Mouse (Mus musculus) kidney, embryonic 15.5 days (tissue): ENCODE results near the gene Hadh. TPM values are rescaled to one million over a fixed set of nuclear protein-coding genes. Genes with fewer than 3 reads are reported as not detected.

ENCODE experiments used
- ATAC-seq: fragments of 200-750 bp; cut with Nextera tagmentation; replicated peaks from 2 replicates; pipeline ENCODE4 v1.8.0; 2017; ENCODE audit warnings: moderate TSS enrichment; ENCODE audit not compliant: low FRiP score
- H3K27ac ChIP-seq: fragments of 300-500 bp; sonication (generic); 2 replicates; pipeline ENCODE4 v1.5.1; 2015; ENCODE audit warnings: mild to moderate bottlenecking, inconsistent platforms
- H3K27me3 ChIP-seq: fragments of 300-500 bp; sonication (generic); 2 replicates; pipeline ENCODE4 v1.6.1; 2015; ENCODE audit warnings: inconsistent platforms
- H3K36me3 ChIP-seq: fragments of 300-500 bp; sonication (generic); 2 replicates; pipeline ENCODE4 v1.6.1; 2015; ENCODE audit warnings: inconsistent platforms
- H3K4me1 ChIP-seq: fragments of 300-500 bp; sonication (generic); 2 replicates; pipeline ENCODE4 v1.6.1; 2015; ENCODE audit warnings: inconsistent platforms
- H3K4me2 ChIP-seq: fragments of 300-500 bp; sonication (generic); 2 replicates; pipeline ENCODE4 v1.6.1; 2015; ENCODE audit warnings: moderate library complexity, mild to moderate bottlenecking, inconsistent platforms
- H3K4me3 ChIP-seq: fragments of 300-500 bp; sonication (generic); replicated peaks from 2 replicates; pipeline ENCODE4 v1.5.1; 2015; ENCODE audit warnings: mild to moderate bottlenecking, inconsistent platforms
- H3K9ac ChIP-seq: fragments of 300-500 bp; sonication (generic); 2 replicates; pipeline ENCODE4 v1.6.1; 2015; ENCODE audit warnings: mild to moderate bottlenecking, inconsistent platforms
- H3K9me3 ChIP-seq: fragments of 300-500 bp; sonication (generic); replicated peaks from 2 replicates; pipeline ENCODE4 v1.6.1; 2016; ENCODE audit warnings: inconsistent platforms
- WGBS: fragments of 180-500 bp; shearing (Covaris S2); methylation state at CpG from one replicate; pipeline ENCODE4 v1.1.7; 2015; ENCODE audit warnings: mixed read lengths; 5-methylcytosine and 5-hydroxymethylcytosine counted together
- polyA plus RNA-seq: library from polyadenylated mRNA; unstranded; fragments of >200 nt; fragmentation: Nextera tagmentation; extraction: Ambion mirVana; gene quantifications from 2 replicates; pipeline ENCODE4 v1.2.1, GENCODE M21; 2015

The Hadh gene
- polyA plus RNA-seq, 1 experiment from 2014 or later, result 130 TPM

DNA sequence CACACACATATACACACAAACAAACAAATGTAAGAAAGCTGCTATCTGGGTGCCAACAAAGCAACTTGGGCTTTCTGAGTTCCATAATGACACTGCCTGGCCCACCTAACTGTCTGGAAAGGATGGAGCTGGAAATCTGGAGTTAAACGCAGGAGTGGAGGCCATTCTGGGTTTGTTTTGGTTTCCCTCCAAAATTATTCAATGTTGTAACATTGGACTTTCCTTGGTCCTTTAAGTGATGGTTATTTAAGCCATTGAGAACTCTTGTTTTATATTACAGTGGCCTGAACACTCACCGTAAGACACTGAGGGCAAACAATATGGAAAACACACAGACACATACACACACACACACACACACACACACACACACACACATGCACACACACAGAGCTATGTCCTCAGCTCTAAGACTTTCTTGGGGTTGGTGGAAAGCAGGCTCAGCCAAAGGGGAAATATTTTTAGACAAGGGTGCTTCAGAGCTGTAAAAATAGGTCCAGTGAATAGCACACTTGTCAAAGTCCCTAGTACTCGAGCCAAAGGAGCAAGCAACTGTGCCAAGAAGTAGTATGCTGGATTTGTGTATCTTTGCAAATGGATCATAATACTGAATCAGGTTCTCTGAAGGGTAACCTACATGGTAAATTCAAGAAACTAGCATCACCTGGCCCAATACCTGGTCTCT lies 5.4 kb downstream of the Hadh start:
- H3K9ac ChIP-seq, result no peak overlapping the region
- ATAC-seq, result no peak
- peaks cover 38% of the 10 kb centered on the region for H3K4me1 ChIP-seq
- WGBS, result 76% methylated on average over 3 of the region's 3 CpGs
- H3K4me2 ChIP-seq, result no peak overlapping the region
- no peak overlapping the region for H3K27ac ChIP-seq
- H3K4me3 ChIP-seq, result no peak overlapping the region
- H3K36me3 ChIP-seq, result peaks cover 22% of the 10 kb centered on the region
- H3K27me3 ChIP-seq, result no peaks in the 10 kb centered on the region
- H3K9me3 ChIP-seq, result no peaks in the 10 kb centered on the region

DNA sequence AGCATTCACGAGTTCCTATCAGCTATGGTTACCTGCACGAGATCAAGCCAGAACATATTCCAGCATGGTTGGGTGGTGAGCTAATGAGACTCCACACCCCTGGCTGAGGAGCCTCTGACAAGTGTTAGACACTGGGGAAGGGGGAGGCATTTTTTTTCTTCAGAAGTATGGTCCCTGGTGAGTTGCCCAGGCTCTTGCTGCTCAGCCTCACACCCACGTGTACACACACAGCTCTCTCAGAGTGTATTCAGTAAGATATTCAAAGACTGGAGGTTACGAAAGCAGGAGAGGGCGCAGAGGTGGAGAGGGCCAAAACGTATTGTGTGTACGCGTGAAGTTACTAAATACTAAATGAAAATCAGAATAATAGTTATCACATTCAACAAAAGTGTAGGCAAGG lies 6.4 kb downstream of the Hadh start:
- Histone ChIP-seq H3K36me3 (peaks cover 32% of the 10 kb centered on the region), H3K4me2 (no peak overlapping the region), H3K9ac (no peak overlapping the region), H3K27me3 (no peaks in the 10 kb centered on the region), H3K27ac (no peak overlapping the region), H3K4me3 (no peak overlapping the region), H3K9me3 (peaks cover 5% of the 10 kb centered on the region; the same call in 1 of the 2 replicates), H3K4me1 (peaks cover 31% of the 10 kb centered on the region)
- ATAC-seq, result no peak
- 89% methylated on average over 8 of the region's 8 CpGs for WGBS

DNA sequence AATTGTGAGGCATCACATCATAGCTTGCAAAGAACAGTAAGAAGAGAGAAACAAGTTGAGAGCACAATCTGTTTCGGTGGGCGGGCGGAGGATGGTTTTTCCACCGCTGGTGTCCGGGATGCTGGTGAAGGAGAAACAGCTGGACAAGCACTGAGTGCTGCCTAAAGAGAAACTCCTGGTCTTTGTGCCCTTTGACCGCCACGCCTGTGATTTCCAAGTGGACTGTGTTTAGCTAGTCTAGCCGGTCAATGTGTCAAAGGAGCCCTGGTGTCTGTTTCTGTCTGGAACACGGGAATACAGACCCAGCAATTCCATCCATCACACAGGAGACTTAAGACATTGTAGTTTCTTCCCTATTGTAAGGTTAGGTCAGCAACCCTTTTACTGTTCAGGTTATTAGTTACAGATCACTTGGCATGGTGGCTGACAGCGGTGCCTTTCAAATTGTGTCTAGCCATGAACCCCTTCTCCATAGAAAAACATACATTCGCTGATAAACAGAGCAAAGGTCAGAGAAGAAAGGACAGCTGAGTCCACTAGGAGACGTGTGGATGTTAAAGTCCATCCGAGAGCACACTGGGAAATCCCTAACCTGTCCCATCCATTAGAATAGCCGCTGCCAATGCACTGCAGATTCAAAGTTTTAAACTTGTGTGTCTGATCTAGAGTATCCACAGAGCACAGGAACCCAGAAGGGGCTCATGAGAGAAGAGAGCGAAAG lies 8.0 kb downstream of the Hadh start:
- WGBS, result 44% methylated on average over 15 of the region's 15 CpGs
- Histone ChIP-seq H3K9me3 (peaks cover 5% of the 10 kb centered on the region; the same call in 1 of the 2 replicates), H3K4me2 (no peak overlapping the region), H3K36me3 (peaks cover 36% of the 10 kb centered on the region), H3K9ac (no peak overlapping the region), H3K4me3 (no peak overlapping the region), H3K4me1 (peaks cover 18% of the 10 kb centered on the region), H3K27me3 (no peaks in the 10 kb centered on the region), H3K27ac (no peak overlapping the region)
- peak; percentile 55 for ATAC-seq

DNA sequence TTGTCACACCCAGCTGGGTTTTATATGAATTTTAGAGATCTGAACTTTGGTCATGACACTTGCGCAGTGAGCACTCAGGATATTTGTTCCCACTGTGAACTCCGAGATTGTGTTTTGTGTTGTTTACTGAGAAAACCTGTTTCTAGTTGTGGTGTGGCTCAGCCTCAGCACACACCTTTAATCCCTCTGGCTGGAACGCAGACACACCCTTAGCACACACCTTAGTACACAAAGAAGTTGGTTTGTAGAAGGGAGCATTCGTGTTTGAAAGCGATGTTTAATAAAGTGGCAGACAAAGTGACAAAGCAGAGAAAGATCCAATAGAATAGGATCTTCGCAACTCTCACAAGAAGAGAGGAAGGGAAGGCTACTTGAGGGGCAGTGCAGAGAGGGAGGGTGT lies 11.5 kb downstream of the Hadh start:
- no peak for ATAC-seq
- WGBS, result 97% methylated on average over 6 of the region's 6 CpGs
- H3K4me1 ChIP-seq, result peaks cover 8% of the 10 kb centered on the region

DNA sequence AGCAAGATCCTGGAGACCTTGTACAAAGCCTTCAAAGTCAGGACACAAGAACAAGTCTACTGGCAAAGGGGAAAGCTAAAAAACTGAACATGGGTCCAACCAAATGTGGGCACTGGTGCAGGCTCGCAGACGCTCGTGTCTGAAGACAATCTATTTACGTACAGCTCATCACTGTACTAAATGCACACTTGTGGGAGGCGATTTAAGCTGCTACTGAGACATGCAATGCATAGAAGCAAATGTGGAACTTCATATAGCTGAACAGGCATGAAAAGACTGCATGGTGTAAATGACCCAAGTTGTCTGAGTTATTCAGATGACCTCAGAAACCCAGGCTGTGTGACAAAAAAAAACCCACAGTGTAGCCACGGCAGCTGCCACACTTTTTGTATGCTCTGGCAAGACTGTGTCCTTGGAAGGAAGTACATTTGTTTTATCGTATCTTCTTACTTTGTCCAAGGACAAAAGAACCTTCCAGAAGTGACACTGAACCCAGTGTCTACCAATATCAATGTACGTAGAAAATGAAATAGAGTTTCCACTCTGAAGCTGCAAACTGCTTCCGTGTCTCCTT lies 12.4 kb downstream of the Hadh start:
- no peak for ATAC-seq
- peaks cover 35% of the 10 kb centered on the region for H3K36me3 ChIP-seq
- 88% methylated on average over 9 of the region's 9 CpGs for WGBS
- no peak overlapping the region for H3K9ac ChIP-seq
- no peak overlapping the region for H3K4me3 ChIP-seq
- H3K27me3 ChIP-seq, result no peaks in the 10 kb centered on the region
- H3K4me1 ChIP-seq, result peaks cover 8% of the 10 kb centered on the region
- peaks cover 5% of the 10 kb centered on the region; the same call in 1 of the 2 replicates for H3K9me3 ChIP-seq
- no peak overlapping the region for H3K4me2 ChIP-seq
- no peak overlapping the region for H3K27ac ChIP-seq

More for the DNA sequence above, 11.5 kb downstream of the Hadh start:
- Histone ChIP-seq H3K9me3 (peaks cover 5% of the 10 kb centered on the region; the same call in 1 of the 2 replicates), H3K27me3 (no peaks in the 10 kb centered on the region), H3K4me2 (no peak overlapping the region), H3K36me3 (peaks cover 33% of the 10 kb centered on the region), H3K27ac (no peak overlapping the region), H3K4me3 (no peak overlapping the region), H3K9ac (no peak overlapping the region)

DNA sequence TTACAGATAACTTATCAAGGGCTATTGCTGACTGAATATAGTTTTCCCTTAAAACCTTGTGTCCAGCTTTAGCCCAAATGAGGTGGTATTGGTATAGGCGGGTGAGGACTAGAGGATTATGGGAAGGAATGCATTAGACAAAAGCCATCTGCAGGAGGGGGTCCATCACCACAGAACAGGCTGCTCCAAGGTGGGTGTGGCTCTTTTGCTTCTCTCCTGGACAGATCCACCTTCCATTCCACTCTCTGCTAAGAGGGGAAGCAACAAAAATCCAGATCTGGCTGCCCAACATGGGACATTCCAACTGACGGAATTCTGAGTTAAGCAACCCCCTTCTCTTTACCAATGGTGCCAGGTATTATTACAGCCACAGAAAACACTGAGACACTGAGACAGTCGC lies 13.0 kb downstream of the Hadh start:
- peaks cover 3% of the 10 kb centered on the region for H3K4me1 ChIP-seq
- no peak overlapping the region for H3K4me2 ChIP-seq
- no peak for ATAC-seq
- no peak overlapping the region for H3K9ac ChIP-seq
- peaks cover 38% of the 10 kb centered on the region for H3K36me3 ChIP-seq
- no peaks in the 10 kb centered on the region for H3K27me3 ChIP-seq
- no peak overlapping the region for H3K27ac ChIP-seq
- 83% methylated on average over 3 of the region's 3 CpGs for WGBS
- peaks cover 5% of the 10 kb centered on the region; the same call in 1 of the 2 replicates for H3K9me3 ChIP-seq
- H3K4me3 ChIP-seq, result no peak overlapping the region

DNA sequence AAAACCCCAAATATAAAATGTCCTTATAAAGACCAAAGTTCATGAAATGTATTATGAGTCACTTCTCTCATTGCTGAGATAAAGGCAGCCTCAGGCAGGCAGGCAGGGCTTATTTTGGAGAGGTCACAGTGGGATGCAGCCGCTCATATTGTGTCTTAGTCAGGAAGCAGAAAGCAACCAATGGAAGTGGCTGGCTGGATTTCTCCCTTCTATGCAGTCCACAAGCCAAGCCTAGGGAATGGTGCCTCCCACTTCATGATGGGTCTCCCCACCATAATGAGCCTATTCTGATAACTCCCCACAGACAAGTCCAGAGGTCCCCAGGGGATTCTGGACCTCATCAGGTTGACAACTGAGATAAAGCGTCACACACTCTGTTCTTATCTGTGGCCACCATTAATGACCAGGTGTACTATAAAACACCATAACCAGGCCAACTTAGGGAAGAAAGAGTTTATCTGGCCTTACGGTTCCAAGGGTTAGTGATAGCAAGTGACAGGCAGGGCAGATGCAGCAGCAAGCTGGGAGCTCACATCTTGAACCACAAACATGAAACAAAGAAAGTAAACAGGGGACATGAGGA lies 16.4 kb downstream of the Hadh start:
- no peak for ATAC-seq
- no peak overlapping the region for H3K27ac ChIP-seq
- H3K9ac ChIP-seq, result no peak overlapping the region
- no peaks in the 10 kb centered on the region for H3K27me3 ChIP-seq
- no peak overlapping the region for H3K4me2 ChIP-seq
- WGBS, result 93% methylated on average over 3 of the region's 3 CpGs
- H3K36me3 ChIP-seq, result peaks cover 18% of the 10 kb centered on the region
- no peaks in the 10 kb centered on the region for H3K4me1 ChIP-seq
- H3K9me3 ChIP-seq, result no peaks in the 10 kb centered on the region
- H3K4me3 ChIP-seq, result no peak overlapping the region

DNA sequence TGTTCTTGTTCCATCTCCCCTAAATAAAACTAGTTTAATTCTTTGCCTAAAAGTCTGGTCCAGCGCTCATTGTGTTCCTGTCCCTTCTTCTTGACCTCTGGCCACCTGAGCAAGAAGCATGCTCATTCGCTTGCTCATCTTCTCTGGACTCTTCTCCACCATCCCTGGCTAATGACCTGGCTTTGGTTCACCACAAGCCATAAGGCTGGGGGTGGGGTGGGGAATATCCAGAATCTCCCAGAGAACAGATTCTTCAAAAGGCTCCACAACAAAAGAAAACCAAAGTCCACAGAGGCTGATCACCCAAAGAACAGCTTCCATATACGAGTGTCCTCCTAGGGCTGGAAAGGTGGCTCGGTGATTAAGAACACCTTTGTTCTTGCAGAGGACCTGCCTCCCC lies 16.9 kb downstream of the Hadh start:
- Histone ChIP-seq H3K36me3 (peaks cover 14% of the 10 kb centered on the region), H3K4me2 (no peak overlapping the region), H3K27ac (no peak overlapping the region), H3K27me3 (no peaks in the 10 kb centered on the region), H3K4me1 (no peaks in the 10 kb centered on the region), H3K9me3 (no peaks in the 10 kb centered on the region), H3K9ac (no peak overlapping the region), H3K4me3 (no peak overlapping the region)
- ATAC-seq, result no peak
- 97% methylated on average over 4 of the region's 4 CpGs for WGBS

DNA sequence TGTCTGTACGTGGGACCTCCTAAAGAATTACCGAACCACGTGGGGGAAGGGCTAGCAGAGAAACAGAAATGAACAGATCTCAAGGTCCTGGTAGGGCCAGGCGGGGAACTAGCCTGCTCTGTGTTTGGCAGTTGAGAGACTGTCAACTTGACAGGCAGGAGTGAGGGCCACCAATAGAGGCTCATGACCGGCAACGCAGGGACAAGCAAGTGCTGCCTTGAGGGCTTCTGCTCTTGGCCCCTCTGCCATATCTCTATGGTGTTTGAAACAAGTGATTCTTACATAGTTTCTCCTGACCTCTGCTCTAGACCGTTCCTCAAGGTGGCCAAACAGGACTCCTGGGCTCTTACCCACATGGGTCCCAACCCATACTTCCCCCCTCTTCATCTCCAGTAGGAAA lies 20.3 kb downstream of the Hadh start:
- Histone ChIP-seq H3K27me3 (no peaks in the 10 kb centered on the region), H3K4me3 (no peak overlapping the region), H3K4me1 (no peaks in the 10 kb centered on the region), H3K9ac (no peak overlapping the region), H3K36me3 (peaks cover 44% of the 10 kb centered on the region), H3K9me3 (no peaks in the 10 kb centered on the region), H3K27ac (no peak overlapping the region), H3K4me2 (no peak overlapping the region)
- 89% methylated on average over 7 of the region's 7 CpGs for WGBS
- ATAC-seq, result no peak

DNA sequence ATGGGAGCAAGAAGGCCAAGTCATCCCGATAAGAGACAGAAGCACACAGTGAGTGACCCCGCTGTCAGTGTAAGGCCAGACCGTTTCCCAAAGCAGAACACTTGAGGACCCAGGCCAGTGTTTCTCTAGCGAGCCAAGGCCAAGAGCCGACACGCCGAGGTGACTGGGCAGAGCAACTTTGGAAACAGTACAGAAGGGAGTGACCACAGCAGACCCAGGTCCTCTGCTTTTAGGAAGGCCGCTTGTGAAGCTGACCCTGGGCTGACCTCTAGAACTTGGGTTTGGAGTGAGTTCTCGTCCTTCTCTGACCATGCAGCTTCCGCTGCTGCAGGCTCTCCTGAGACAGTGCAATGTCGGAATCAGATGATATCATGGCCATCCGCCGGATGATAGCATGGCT lies 20.9 kb downstream of the Hadh start:
- Histone ChIP-seq H3K4me3 (no peak overlapping the region), H3K9me3 (no peaks in the 10 kb centered on the region), H3K36me3 (peaks cover 50% of the 10 kb centered on the region), H3K4me1 (no peaks in the 10 kb centered on the region), H3K27me3 (no peaks in the 10 kb centered on the region), H3K9ac (no peak overlapping the region), H3K4me2 (no peak overlapping the region), H3K27ac (no peak overlapping the region)
- WGBS, result 85% methylated on average over 13 of the region's 13 CpGs
- no peak for ATAC-seq

DNA sequence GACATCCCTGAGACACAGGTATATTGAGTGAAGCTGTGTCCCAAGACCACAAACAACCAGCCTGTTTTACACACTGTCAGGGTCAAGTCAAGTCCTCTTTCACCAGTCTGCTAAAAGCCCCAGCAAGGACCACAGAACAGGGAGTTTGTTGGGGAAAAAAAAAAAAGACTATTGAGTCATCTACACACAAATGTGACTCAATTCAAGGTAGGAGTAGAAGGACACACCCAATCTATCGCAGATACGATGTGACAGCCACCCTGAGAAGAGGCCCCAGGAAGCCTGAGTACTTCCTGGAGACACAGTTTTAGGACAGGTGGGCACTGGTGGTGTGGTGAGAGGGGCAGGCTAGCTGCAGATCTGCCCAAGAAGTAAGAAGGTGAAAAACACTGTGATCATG lies 21.6 kb downstream of the Hadh start:
- Histone ChIP-seq H3K27me3 (no peaks in the 10 kb centered on the region), H3K27ac (no peak overlapping the region), H3K9ac (no peak overlapping the region), H3K36me3 (peaks cover 53% of the 10 kb centered on the region), H3K4me1 (no peaks in the 10 kb centered on the region), H3K4me2 (no peak overlapping the region), H3K9me3 (no peaks in the 10 kb centered on the region), H3K4me3 (no peak overlapping the region)
- WGBS, result 86% methylated on average over 2 of the region's 2 CpGs
- no peak for ATAC-seq

DNA sequence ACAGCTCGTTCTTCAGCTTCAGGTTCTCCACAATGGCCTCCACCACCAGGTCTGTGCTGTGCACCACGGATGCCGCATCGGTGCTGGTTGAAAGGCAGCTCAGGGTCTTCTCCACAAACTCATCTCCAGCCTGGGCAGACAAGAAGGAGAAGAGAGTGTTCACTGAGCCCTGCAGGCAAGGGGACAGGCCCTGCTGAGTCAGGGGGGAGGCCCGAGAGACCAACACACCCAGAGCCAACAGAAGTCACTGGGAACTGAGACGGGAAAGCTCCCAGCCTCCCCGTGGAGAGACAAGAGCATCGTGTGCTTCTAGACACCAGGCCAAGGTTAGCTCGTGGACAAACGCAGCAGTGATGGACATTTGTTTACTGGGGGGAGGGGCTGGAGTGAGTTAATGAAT lies 23.5 kb downstream of the Hadh start:
- no peak for ATAC-seq
- no peaks in the 10 kb centered on the region for H3K4me1 ChIP-seq
- H3K4me2 ChIP-seq, result no peak overlapping the region
- 87% methylated on average over 10 of the region's 10 CpGs for WGBS
- no peaks in the 10 kb centered on the region for H3K27me3 ChIP-seq
- no peak overlapping the region for H3K4me3 ChIP-seq
- no peaks in the 10 kb centered on the region for H3K9me3 ChIP-seq
- no peak overlapping the region for H3K9ac ChIP-seq
- no peak overlapping the region for H3K27ac ChIP-seq
- H3K36me3 ChIP-seq, result peaks cover 58% of the 10 kb centered on the region
